Mouse (Mus musculus) embryonic stem cell, embryonic (primary cell): Measurements from ENCODE around the gene Ncoa4.

Experiments
- CTCF ChIA-PET, 4 experiments: fragments of 300-600 bp in 2 of 4; fragments of 350-600 bp in 2 of 4; sonication (Branson Sonifier 250); formaldehyde crosslinking; loops; one replicate each; lab custom pipeline; 2022; ENCODE audit warnings: inconsistent platforms in 2 of 4; lab: Charles Lee
- POLR2A ChIA-PET, 4 experiments: fragments of 300-600 bp in 2 of 4; fragments of 350-600 bp in 2 of 4; sonication (Branson Sonifier 250); formaldehyde crosslinking; loops; one replicate each; lab custom pipeline; 2022; ENCODE audit warnings: antibody characterized with exemption in 4 of 4, inconsistent platforms in 1 of 4; lab: Charles Lee

Ncoa4 gene

DNA sequence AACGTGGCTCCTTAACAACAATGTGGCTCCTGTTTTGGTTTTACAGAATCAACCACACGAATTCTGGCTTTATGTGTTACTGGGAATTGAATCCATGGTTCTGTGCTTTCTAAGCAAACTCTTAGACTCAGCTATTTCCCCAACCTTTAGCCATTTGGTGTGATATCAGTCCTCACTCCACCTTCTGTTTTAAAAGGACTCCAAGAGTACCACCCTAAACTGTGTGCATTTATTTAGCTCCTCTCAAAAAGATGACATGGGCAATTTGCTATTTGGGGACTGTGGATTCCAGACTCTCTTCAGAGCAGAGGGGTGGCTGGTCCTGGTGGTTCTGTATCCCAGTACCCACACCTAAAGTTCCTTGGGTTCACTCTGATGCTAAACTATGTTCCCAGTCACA is 13.1 kb upstream of the Ncoa4 start:
- CTCF ChIA-PET = interaction anchor here in 1 of 4 experiments (0.9 kb wide), 1 partner anchor 25 kb away, joined by 3 read pairs; no protein-coding TSS in a partner anchor
- POLR2A ChIA-PET = interaction anchor here in 2 of 4 experiments (1.1 to 2.9 kb wide), 11 partner anchors 8 to 61 kb away, joined by 3 to 18 read pairs (median 7); partner anchors contain the start of genes Ncoa4 (in 2 of the 2), Dph3 (in 1 of the 2) and Oxnad1 (in 1 of the 2)

GRCm38 (mm10) chr14:32150872-32151271 is 8.8 kb upstream of the Ncoa4 start:
- ChIA-PET POLR2A (interaction anchor here in 2 of 4 experiments (1.0 to 1.9 kb wide), 3 partner anchors 14 to 51 kb away, joined by 3 to 9 read pairs (median 4); partner anchors contain the start of genes Parg (in 1 of the 2) and Timm23 (in 1 of the 2)), CTCF (interaction anchor here in 1 of 4 experiments (0.7 kb wide), 1 partner anchor 8 kb away, joined by 4 read pairs; the partner anchor contains the start of gene Ncoa4)

GRCm38 (mm10) chr14:32152243-32152965 is 7.3 kb upstream of the Ncoa4 start:
- CTCF ChIA-PET = interaction anchor here in 1 of 4 experiments (0.5 kb wide), 1 partner anchor 680 kb away, joined by 5 read pairs; no protein-coding TSS in a partner anchor
- POLR2A ChIA-PET = interaction anchor here in 3 of 4 experiments (0.7 to 1.7 kb wide), 6 partner anchors 11 to 32 kb away, joined by 3 to 8 read pairs (median 3); partner anchors contain the start of gene Msmb (in 1 of the 3)

GRCm38 (mm10) chr14:32153156-32153555 is 6.5 kb upstream of the Ncoa4 start:
- POLR2A ChIA-PET = interaction anchor here in 2 of 4 experiments (0.7 to 1.7 kb wide), 2 partner anchors 11 to 12 kb away, joined by 3 to 8 read pairs; partner anchors contain the start of gene Msmb (in 1 of the 2)

GRCm38 (mm10) chr14:32154758-32155157 is 4.9 kb upstream of the Ncoa4 start:
- ChIA-PET CTCF (no interaction called here), POLR2A (interaction anchor here in 2 of 4 experiments (0.5 to 3.2 kb wide), 18 partner anchors 9 to 108 kb away, joined by 3 to 23 read pairs (median 4); partner anchors contain the start of gene Msmb (in 1 of the 2))

More at GRCm38 (mm10) chr14:32153156-32153555, 6.5 kb upstream of the Ncoa4 start:
- CTCF ChIA-PET = no interaction called here

DNA sequence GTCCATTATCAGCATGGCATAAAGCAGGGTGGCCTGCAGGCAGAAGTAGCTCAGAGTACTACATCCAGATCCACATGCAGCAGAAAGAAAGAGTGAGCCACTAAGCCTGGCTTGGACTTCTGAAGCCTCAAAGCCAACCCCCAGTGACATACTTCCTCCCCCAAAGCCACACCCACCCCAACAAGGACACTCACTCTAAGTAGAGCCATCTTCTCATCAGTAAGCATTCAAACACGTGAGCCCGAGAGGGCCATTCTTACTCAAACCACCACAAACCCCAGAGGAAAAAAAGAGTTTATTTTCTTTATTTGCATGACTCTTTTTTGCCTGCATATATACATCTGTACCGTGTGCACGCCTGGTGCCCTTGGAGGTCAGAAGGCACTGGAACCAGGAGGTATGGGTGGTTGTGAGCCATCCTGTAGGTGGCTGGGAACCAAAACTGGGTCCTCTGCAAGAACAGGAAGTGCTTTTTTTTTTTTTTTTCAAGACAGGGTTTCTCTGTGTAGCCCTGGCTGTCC is 455 bp upstream of the Ncoa4 start:
- ChIA-PET POLR2A (interaction anchor here (0.5 to 4.4 kb wide), 86 partner anchors 9 to 1192 kb away, joined by 3 to 32 read pairs (median 5); partner anchors contain the start of genes Dph3 (in 3 of the 4), Oxnad1 (in 3 of the 4), Msmb (in 2 of the 4) and Parg (in 2 of the 4)), CTCF (interaction anchor here in 3 of 4 experiments (0.5 to 0.9 kb wide), 6 partner anchors 9 to 1048 kb away, joined by 3 to 7 read pairs (median 4); no protein-coding TSS in a partner anchor)

DNA sequence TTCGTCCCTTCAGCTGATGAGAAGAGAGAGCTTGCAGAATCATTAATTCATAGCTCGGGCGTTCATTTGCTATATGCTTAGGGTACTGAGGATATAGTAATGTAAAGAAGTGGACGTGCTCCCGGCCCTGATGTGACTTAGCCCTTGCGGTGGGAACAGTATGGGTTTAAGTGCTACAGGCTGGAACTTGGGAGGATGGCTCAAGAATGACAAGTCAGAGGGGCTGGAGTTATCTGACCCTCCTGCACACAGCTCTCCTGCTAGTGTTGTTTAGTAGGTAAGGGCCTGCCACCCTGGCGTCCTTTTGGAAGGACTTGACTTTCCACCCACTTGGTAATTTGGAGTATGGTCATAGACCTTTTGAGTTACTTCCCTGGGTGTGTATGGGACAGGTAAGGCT is 898 bp downstream of the Ncoa4 start:
- ChIA-PET CTCF (interaction anchor here in 2 of 4 experiments (0.6 to 1.7 kb wide), 4 partner anchors 9 to 168 kb away, joined by 3 to 9 read pairs (median 4); no protein-coding TSS in a partner anchor), POLR2A (interaction anchor here in 3 of 4 experiments (0.5 to 3.7 kb wide), 35 partner anchors 9 to 204 kb away, joined by 3 to 32 read pairs (median 7); partner anchors contain the start of genes Msmb (in 2 of the 3), Parg (in 2 of the 3), Timm23 (in 2 of the 3) and Dph3 (in 1 of the 3))

- ChIA-PET CTCF (interaction anchor here in 2 of 4 experiments (0.5 to 1.7 kb wide), 2 partner anchors 47 to 49 kb away, joined by 3 to 4 read pairs; no protein-coding TSS in a partner anchor), POLR2A (interaction anchor here in 3 of 4 experiments (1.0 to 4.9 kb wide), 20 partner anchors 8 to 76 kb away, joined by 3 to 32 read pairs (median 7); partner anchors contain the start of genes Dph3 (in 2 of the 3), Oxnad1 (in 2 of the 3), Parg (in 1 of the 3) and Timm23 (in 1 of the 3))
These were observed 1.6 kb downstream of the Ncoa4 start for GRCm38 (mm10) chr14:32161090-32161885.

GRCm38 (mm10) chr14:32162231-32162630 is 2.6 kb downstream of the Ncoa4 start:
- ChIA-PET CTCF (no interaction called here), POLR2A (interaction anchor here in 3 of 4 experiments (0.6 to 4.9 kb wide), 16 partner anchors 11 to 139 kb away, joined by 3 to 20 read pairs (median 5); partner anchors contain the start of genes Dph3 (in 1 of the 3) and Oxnad1 (in 1 of the 3))

- POLR2A ChIA-PET = interaction anchor here in 3 of 4 experiments (0.6 to 4.9 kb wide), 21 partner anchors 7 to 188 kb away, joined by 3 to 37 read pairs (median 7); partner anchors contain the start of genes Dph3 (in 1 of the 3), Oxnad1 (in 1 of the 3), Parg (in 1 of the 3) and Timm23 (in 1 of the 3)
- CTCF ChIA-PET = no interaction called here
These were observed 3.7 kb downstream of the Ncoa4 start for GRCm38 (mm10) chr14:32163203-32163888.

DNA sequence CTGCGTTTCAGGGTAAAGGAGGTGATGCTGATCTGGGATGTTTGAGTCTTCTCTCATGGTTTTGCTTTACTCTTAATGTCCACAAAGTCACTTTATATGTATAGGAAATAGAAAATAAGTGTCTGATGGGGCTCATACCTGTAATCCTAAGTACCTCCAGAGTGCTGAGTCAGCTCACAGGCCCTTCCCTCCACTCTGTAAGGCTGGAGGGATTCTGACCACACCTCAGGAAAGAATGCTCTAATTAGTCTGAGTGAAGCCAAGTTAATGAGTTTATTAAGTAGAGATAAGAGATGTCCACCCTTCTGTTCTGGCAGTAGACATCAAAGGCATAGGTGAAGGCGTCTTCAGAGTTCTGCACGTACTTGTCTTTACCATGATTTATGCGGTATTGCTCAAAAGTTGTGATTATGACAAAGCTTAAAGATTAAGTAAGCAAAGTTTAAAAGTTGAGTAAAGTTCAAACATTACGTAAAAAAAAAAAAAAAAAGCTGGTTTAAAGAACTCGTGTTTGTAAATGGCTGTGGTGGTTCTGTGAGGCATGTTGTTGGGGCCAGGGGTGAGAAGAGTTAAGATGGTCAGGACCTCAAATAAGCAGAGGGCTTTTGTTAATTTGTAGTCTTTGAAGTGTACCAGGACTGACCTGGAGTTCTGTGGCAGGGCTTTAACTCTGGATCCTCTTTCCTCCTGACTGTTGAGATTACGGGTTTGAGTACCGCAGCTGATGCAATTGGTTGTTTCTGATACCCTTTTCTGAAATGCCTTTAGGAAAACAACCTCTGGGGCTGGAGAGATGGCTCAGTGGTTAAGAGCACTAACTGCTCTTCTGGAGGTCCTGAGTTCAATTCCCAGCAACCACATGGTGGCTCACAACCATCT is 4.7 kb downstream of the Ncoa4 start:
- CTCF ChIA-PET = interaction anchor here in 2 of 4 experiments (0.5 to 0.7 kb wide), 3 partner anchors 230 to 356 kb away, joined by 3 read pairs; no protein-coding TSS in a partner anchor
- POLR2A ChIA-PET = interaction anchor here (0.6 to 4.9 kb wide), 40 partner anchors 8 to 895 kb away, joined by 3 to 37 read pairs (median 4); partner anchors contain the start of genes Parg (in 2 of the 4), Timm23 (in 2 of the 4), Dph3 (in 1 of the 4) and Msmb (in 1 of the 4)

GRCm38 (mm10) chr14:32165278-32166061 is 5.8 kb downstream of the Ncoa4 start:
- ChIA-PET POLR2A (interaction anchor here (0.6 to 4.9 kb wide), 70 partner anchors 8 to 1635 kb away, joined by 3 to 37 read pairs (median 4); partner anchors contain the start of genes Dph3 (in 3 of the 4), Oxnad1 (in 3 of the 4), Parg (in 3 of the 4) and Timm23 (in 3 of the 4)), CTCF (interaction anchor here in 2 of 4 experiments (0.5 to 0.7 kb wide), 5 partner anchors 16 to 378 kb away, joined by 3 to 5 read pairs (median 4); partner anchors contain the start of genes Dph3 (in 1 of the 2) and Oxnad1 (in 1 of the 2))

GRCm38 (mm10) chr14:32166062-32166441 is 6.4 kb downstream of the Ncoa4 start:
- ChIA-PET CTCF (interaction anchor here in 2 of 4 experiments (0.6 to 0.7 kb wide), 3 partner anchors 15 to 378 kb away, joined by 4 to 5 read pairs (median 4); no protein-coding TSS in a partner anchor), POLR2A (interaction anchor here (0.6 to 4.9 kb wide), 61 partner anchors 8 to 1635 kb away, joined by 3 to 37 read pairs (median 5); partner anchors contain the start of genes Parg (in 3 of the 4), Timm23 (in 3 of the 4), Dph3 (in 2 of the 4) and Oxnad1 (in 2 of the 4))

GRCm38 (mm10) chr14:32166840-32167239 is 7.2 kb downstream of the Ncoa4 start:
- POLR2A ChIA-PET = interaction anchor here in 2 of 4 experiments (0.6 to 4.3 kb wide), 7 partner anchors 14 to 81 kb away, joined by 4 to 37 read pairs (median 12); partner anchors contain the start of genes Dph3 (in 1 of the 2) and Oxnad1 (in 1 of the 2)
- CTCF ChIA-PET = interaction anchor here in 1 of 4 experiments (0.5 kb wide), 1 partner anchor 297 kb away, joined by 3 read pairs; no protein-coding TSS in a partner anchor
